Mouse (Mus musculus) lung, postnatal 0 days (tissue): Measurements from ENCODE around the gene Dag1. TPM values are rescaled to one million over a fixed set of nuclear protein-coding genes. Genes with fewer than 3 reads are reported as not detected.
A peak's percentile ranks its signal among the peaks of the same experiment; 100 is the strongest.

Experiments used
- ATAC-seq: fragments of 200-750 bp; cut with Nextera tagmentation; 2 replicates; pipeline ENCODE4 v1.8.0; 2017; ENCODE audit warnings: moderate library complexity
- DNase-seq: peaks from one replicate; pipeline ENCODE4 v3.0.0-alpha.2; 2016; ENCODE audit warnings: low spot score
- H3K27ac ChIP-seq: fragments of 300-500 bp; sonication (generic); 2 replicates; pipeline ENCODE4 v1.5.1; 2014; ENCODE audit warnings: antibody characterized with exemption, mild to moderate bottlenecking, low read length, mixed read lengths
- H3K27me3 ChIP-seq: fragments of 300-500 bp; sonication (generic); replicated peaks from 2 replicates; pipeline ENCODE4 v1.6.1; 2014; ENCODE audit warnings: low read length, mixed read lengths; ENCODE audit not compliant: insufficient read depth
- H3K36me3 ChIP-seq: fragments of 300-500 bp; sonication (generic); 2 replicates; pipeline ENCODE4 v1.6.1; 2014; ENCODE audit warnings: low read length, mixed read lengths; ENCODE audit not compliant: insufficient read depth
- H3K4me1 ChIP-seq: fragments of 300-500 bp; sonication (generic); 2 replicates; pipeline ENCODE4 v1.6.1; 2014; ENCODE audit warnings: antibody characterized with exemption, low read depth, low read length, mixed read lengths; ENCODE audit not compliant: insufficient read depth
- H3K4me2 ChIP-seq: fragments of 300-500 bp; sonication (generic); replicated peaks from 2 replicates; pipeline ENCODE4 v1.6.1; 2014; ENCODE audit warnings: low read depth, mild to moderate bottlenecking, low read length, moderate library complexity, mixed read lengths
- H3K4me3 ChIP-seq: fragments of 300-500 bp; sonication (generic); 2 replicates; pipeline ENCODE4 v1.5.1; 2014; ENCODE audit warnings: low read depth, low read length
- H3K9ac ChIP-seq: fragments of 300-500 bp; sonication (generic); replicated peaks from 2 replicates; pipeline ENCODE4 v1.6.1; 2014; ENCODE audit warnings: low read depth, mild to moderate bottlenecking
- H3K9me3 ChIP-seq: fragments of 300-500 bp; sonication (generic); 2 replicates; pipeline ENCODE4 v1.6.1; 2016; ENCODE audit warnings: low read length, mixed read lengths
- CTCF ChIP-seq: IDR thresholded peaks from 2 replicates; pipeline ENCODE4 v1.5.1; 2016; ENCODE audit warnings: antibody characterized with exemption, mild to moderate bottlenecking
- EP300 ChIP-seq: IDR thresholded peaks from 2 replicates; pipeline ENCODE4 v1.6.1; 2016; ENCODE audit warnings: antibody characterized with exemption, mild to moderate bottlenecking, control low read depth
- WGBS: fragments of 180-500 bp; shearing (Covaris S2); extraction: QIAGEN DNeasy Blood & Tissue Kit; methylation state at CpG from one replicate; pipeline ENCODE4 v1.1.7; 2014; 5-methylcytosine and 5-hydroxymethylcytosine counted together
- polyA plus RNA-seq: library from polyadenylated mRNA; unstranded; fragments of >200 nt; fragmentation: Nextera tagmentation; extraction: Ambion mirVana; gene quantifications from 2 replicates; pipeline ENCODE4 v1.2.1, GENCODE M21; 2015

The Dag1 gene
- polyA plus RNA-seq, 1 experiment from 2014 or later = 130 TPM

DNA sequence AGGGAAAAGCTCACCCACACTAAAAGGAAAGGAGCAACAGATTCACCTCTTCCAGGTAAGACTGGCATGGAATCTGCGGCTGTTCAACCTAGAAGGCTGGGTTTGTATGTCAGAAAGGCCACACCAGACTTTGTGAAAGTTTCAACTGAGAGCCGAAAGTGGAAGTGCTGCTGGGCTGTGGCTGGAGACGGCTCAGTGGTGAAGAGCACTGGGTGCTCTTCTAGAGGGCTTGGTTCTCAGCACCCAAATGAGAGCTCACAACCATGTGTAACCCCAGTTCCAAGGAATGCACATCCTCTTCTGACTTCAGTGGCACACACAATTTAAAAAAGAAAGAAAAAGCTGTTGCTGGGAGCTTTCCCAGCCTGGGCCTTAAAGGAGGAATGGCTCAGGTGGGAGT lies 46.4 kb downstream of the Dag1 start:
- no peaks in the 10 kb centered on the region for H3K4me1 ChIP-seq
- ATAC-seq (no peak), DNase-seq (no peak)
- TF ChIP-seq CTCF (no peak), EP300 (no peak)
- no peak overlapping the region for H3K9ac ChIP-seq
- H3K27ac ChIP-seq = no peak overlapping the region
- H3K27me3 ChIP-seq = no peaks in the 10 kb centered on the region
- H3K36me3 ChIP-seq = peaks cover 11% of the 10 kb centered on the region; the same call in 1 of the 2 replicates
- 91% methylated on average over 3 of the region's 3 CpGs for WGBS
- no peak overlapping the region for H3K4me2 ChIP-seq
- no peaks in the 10 kb centered on the region for H3K9me3 ChIP-seq
- no peak overlapping the region for H3K4me3 ChIP-seq

DNA sequence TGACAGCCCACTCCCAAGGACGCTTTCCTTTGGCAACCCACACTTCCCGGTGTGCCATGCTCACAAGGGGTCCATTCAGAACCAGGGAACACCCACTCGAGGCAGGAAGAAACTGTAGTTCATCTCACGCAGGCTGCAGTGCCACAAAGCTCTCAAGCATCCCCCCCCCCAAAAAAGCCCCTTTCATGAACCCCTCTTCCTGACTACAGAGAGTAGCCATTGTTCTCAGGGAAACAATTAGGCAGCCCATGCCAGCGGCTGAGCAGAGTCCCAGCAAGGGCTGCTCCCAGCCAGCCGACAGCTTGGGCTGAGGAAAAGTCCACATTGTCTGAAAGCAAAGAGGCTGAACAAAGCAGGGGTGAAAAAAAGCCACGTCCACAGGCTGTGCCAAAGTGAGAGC lies 50.7 kb downstream of the Dag1 start:
- H3K4me3 ChIP-seq = no peak overlapping the region
- 33% methylated on average over 7 of the region's 7 CpGs for WGBS
- no peak overlapping the region for H3K27ac ChIP-seq
- no peaks in the 10 kb centered on the region for H3K9me3 ChIP-seq
- H3K27me3 ChIP-seq = no peaks in the 10 kb centered on the region
- H3K4me1 ChIP-seq = no peaks in the 10 kb centered on the region
- no peak overlapping the region for H3K4me2 ChIP-seq
- DNase-seq = no peak
- peaks cover 20% of the 10 kb centered on the region for H3K36me3 ChIP-seq
- TF ChIP-seq EP300 (no peak), CTCF (no peak)
- no peak overlapping the region for H3K9ac ChIP-seq
- ATAC-seq = peak; percentile 67

GRCm38 (mm10) chr9:108212426-108212825 lies 51.3 kb downstream of the Dag1 start:
- peaks cover 22% of the 10 kb centered on the region for H3K36me3 ChIP-seq
- WGBS = 67% methylated on average over 2 of the region's 2 CpGs
- ATAC-seq (no peak), DNase-seq (no peak)
- H3K4me2 ChIP-seq = no peak overlapping the region
- no peaks in the 10 kb centered on the region for H3K9me3 ChIP-seq
- H3K4me1 ChIP-seq = no peaks in the 10 kb centered on the region
- no peak overlapping the region for H3K9ac ChIP-seq
- H3K4me3 ChIP-seq = no peak overlapping the region
- TF ChIP-seq EP300 (no peak), CTCF (no peak)
- H3K27ac ChIP-seq = no peak overlapping the region
- no peaks in the 10 kb centered on the region for H3K27me3 ChIP-seq

DNA sequence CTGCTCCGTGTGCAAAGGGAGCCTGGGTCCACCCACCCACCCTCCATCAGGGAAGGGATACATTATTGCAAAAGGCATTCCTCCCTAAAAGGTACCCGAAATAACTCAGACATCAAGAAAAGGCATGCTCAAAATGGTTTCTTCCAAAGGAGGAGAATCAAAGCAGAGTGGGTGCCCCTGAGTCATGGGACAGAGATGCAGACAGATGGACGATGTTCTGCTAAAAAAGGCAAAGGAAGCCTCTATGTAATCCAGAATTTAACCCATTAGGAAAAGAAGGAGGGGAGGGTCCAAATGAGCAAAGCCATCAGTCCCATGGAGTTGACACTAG lies 58.2 kb downstream of the Dag1 start:
- H3K4me3 ChIP-seq = no peak overlapping the region
- H3K9me3 ChIP-seq = no peaks in the 10 kb centered on the region
- H3K9ac ChIP-seq = no peak overlapping the region
- ATAC-seq (no peak), DNase-seq (no peak)
- H3K36me3 ChIP-seq = peaks cover 15% of the 10 kb centered on the region
- no peak overlapping the region for H3K4me2 ChIP-seq
- no peaks in the 10 kb centered on the region for H3K27me3 ChIP-seq
- TF ChIP-seq CTCF = no peak
- no peak for TF ChIP-seq EP300
- WGBS = 70% methylated on average over 3 of the region's 3 CpGs
- 0 out of 2 replicates have a peak, but pooled peaks cover 4% of the 10 kb centered on the region for H3K4me1 ChIP-seq
- H3K27ac ChIP-seq = no peak overlapping the region

DNA sequence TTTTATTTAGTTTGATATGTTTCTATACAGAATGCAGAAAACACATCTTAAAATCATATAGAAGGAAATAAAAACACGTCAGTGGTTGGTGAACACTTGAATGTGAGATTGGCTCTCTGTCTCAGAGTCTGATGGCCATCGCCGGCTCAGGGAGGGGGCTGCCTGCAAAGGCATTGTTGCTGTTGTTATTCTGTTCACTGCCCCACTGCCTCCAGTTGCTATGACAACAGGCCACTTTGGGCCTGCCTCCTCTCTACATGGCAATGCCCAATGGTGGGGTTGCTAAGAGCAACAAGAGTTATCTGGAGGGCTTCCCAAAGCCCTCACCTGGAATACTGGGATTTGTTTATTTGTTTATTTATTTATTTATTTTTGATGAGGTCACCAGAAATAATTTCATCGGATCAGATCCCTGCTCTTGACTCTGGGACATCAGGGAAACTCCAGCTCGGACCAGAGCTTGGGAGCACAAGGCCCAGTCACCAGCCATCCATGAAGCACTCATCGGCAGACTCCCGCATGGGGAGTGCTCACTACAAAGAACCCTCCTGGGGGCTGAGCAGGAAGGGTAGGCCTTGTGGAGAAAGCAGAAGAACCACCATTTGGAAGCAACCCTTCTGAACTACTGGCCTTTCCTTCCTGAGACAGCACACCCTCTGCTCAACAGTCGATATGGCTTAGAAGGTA lies 58.7 kb downstream of the Dag1 start:
- Histone ChIP-seq H3K36me3 (peaks cover 15% of the 10 kb centered on the region), H3K27me3 (no peaks in the 10 kb centered on the region), H3K9ac (no peak overlapping the region), H3K27ac (no peak overlapping the region), H3K4me1 (0 out of 2 replicates have a peak, but pooled peaks cover 6% of the 10 kb centered on the region), H3K9me3 (no peaks in the 10 kb centered on the region), H3K4me2 (no peak overlapping the region), H3K4me3 (no peak overlapping the region)
- 84% methylated on average over 8 of the region's 8 CpGs for WGBS
- no peak for TF ChIP-seq EP300
- TF ChIP-seq CTCF = no peak
- DNase-seq (no peak), ATAC-seq (no peak)

GRCm38 (mm10) chr9:108203015-108203414 lies 60.7 kb downstream of the Dag1 start:
- Histone ChIP-seq H3K4me3 (no peak overlapping the region), H3K9ac (no peak overlapping the region), H3K36me3 (peaks cover 5% of the 10 kb centered on the region), H3K27ac (no peak overlapping the region), H3K4me1 (0 out of 2 replicates have a peak, but pooled peaks cover 6% of the 10 kb centered on the region), H3K27me3 (no peaks in the 10 kb centered on the region), H3K4me2 (0 out of 2 replicates have a peak overlapping the region, but pooled peaks have one; percentile 25), H3K9me3 (no peaks in the 10 kb centered on the region)
- ATAC-seq = no peak
- whole genome bisulfite sequencing = 25% methylated on average over 13 of the region's 13 CpGs
- peak; percentile 85 for DNase-seq
- TF ChIP-seq EP300 (no peak), CTCF (peak; percentile 78)

DNA sequence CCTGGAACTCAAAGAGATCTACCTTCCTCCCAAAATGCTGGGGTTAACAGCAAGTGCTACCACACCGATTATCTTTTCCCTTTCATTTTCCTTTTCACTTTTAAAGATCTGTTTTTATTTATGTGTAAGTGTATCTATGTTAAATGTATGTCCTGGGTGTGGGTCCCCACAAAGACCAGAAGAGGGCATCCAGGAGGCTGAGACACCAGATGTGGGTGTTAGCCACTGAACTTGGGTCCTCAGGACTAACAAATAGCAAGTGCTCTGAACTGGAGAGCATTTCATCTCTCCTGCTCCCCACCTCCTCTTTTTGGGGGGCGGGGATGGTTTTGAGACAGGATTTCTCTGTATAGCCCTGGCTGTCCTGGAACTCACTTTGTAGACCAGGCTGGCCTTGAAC lies 61.6 kb downstream of the Dag1 start:
- Histone ChIP-seq H3K4me1 (0 out of 2 replicates have a peak, but pooled peaks cover 6% of the 10 kb centered on the region), H3K4me3 (no peak overlapping the region), H3K9ac (no peak overlapping the region), H3K27ac (no peak overlapping the region), H3K9me3 (no peaks in the 10 kb centered on the region), H3K4me2 (no peak overlapping the region), H3K27me3 (no peaks in the 10 kb centered on the region), H3K36me3 (no peaks in the 10 kb centered on the region; the same call in 1 of the 2 replicates)
- DNase-seq (no peak), ATAC-seq (no peak)
- TF ChIP-seq EP300 (no peak), CTCF (peak; percentile 29)
- 92% methylated on average over 2 of the region's 2 CpGs for WGBS
